Mouse (Mus musculus): ENCODE measurements around the gene Ppat. TPM values are rescaled to one million over a fixed set of nuclear protein-coding genes. Genes with fewer than 3 reads are reported as not detected.
A peak's percentile ranks its signal among the peaks of the same experiment; 100 is the strongest.
"Not testable (repeated sequence)": the region's sequence is repeated elsewhere in the genome, so short reads cannot be mapped to it uniquely, and the experiment has no call there.

Ppat gene
- polyA plus RNA-seq, 1 experiment from 2014 or later, result 38.5 TPM

- H3K4me1 ChIP-seq (replicated peaks); DNase-seq; H3K9ac ChIP-seq; H3K27me3 ChIP-seq; H3K4me3 ChIP-seq (replicated peaks); H3K9me3 ChIP-seq (replicated peaks); H3K27ac ChIP-seq; ATAC-seq (ENCODE audit: low read depth); H3K4me2 ChIP-seq: not testable (repeated sequence)
- peaks cover 49% of the 10 kb centered on the region for H3K36me3 ChIP-seq
- 80% methylated on average over 5 of the region's 5 CpGs for WGBS (ENCODE audit: insufficient replicate concordance)
Measured at GRCm38 (mm10) chr5:76912522-76912921, 38.9 kb downstream of the Ppat start.

GRCm38 (mm10) chr5:76910807-76911206 lies 40.6 kb downstream of the Ppat start:
- DNase-seq (no peak), ATAC-seq (ENCODE audit: low read depth) (no peak)
- Histone ChIP-seq H3K36me3 (peaks cover 39% of the 10 kb centered on the region), H3K4me2 (no peak overlapping the region), H3K9ac (no peak overlapping the region), H3K27me3 (no peaks in the 10 kb centered on the region), H3K4me3 (replicated peaks) (no peak overlapping the region), H3K9me3 (replicated peaks) (no peaks in the 10 kb centered on the region), H3K4me1 (replicated peaks) (peaks cover 11% of the 10 kb centered on the region), H3K27ac (no peak overlapping the region)
- 49% methylated on average over 3 of the region's 3 CpGs for WGBS (ENCODE audit: insufficient replicate concordance)

GRCm38 (mm10) chr5:76906155-76906499 lies 45.3 kb downstream of the Ppat start:
- DNase-seq (no peak), ATAC-seq (ENCODE audit: low read depth) (no peak)
- Histone ChIP-seq H3K27me3 (no peaks in the 10 kb centered on the region), H3K4me3 (replicated peaks) (peak overlapping the region; percentile 79), H3K4me1 (replicated peaks) (peaks cover 22% of the 10 kb centered on the region), H3K4me2 (peak overlapping the region; percentile 88), H3K27ac (peak overlapping the region; percentile 90), H3K36me3 (peaks cover 21% of the 10 kb centered on the region), H3K9ac (peak overlapping the region; percentile 88), H3K9me3 (replicated peaks) (no peaks in the 10 kb centered on the region)
- 13% methylated on average over 3 of the region's 3 CpGs for WGBS (ENCODE audit: insufficient replicate concordance)

- WGBS (ENCODE audit: insufficient replicate concordance), result under 1% methylated on average over 47 of the region's 47 CpGs
- Histone ChIP-seq H3K27me3 (no peaks in the 10 kb centered on the region), H3K9ac (peak within 1 kb of the TSS; percentile 88), H3K4me1 (replicated peaks) (peaks cover 21% of the 10 kb centered on the region), H3K4me2 (peak within 1 kb of the TSS; percentile 88), H3K27ac (peak within 1 kb of the TSS; percentile 90), H3K36me3 (peaks cover 17% of the 10 kb centered on the region), H3K4me3 (replicated peaks) (peak within 1 kb of the TSS; percentile 79), H3K9me3 (replicated peaks) (no peaks in the 10 kb centered on the region)
- ATAC-seq (ENCODE audit: low read depth) (peak; percentile 93), DNase-seq (peak; percentile 97)
Measured at GRCm38 (mm10) chr5:76905405-76906154, 45.8 kb downstream of the Ppat start, which contains the start of gene Aasdh. Gene Aasdh (minus strand): TSS chr5:76905514.

- Histone ChIP-seq H3K4me1 (replicated peaks) (peaks cover 21% of the 10 kb centered on the region), H3K36me3 (peaks cover 9% of the 10 kb centered on the region; the same call in 1 of the 2 replicates), H3K9me3 (replicated peaks) (no peaks in the 10 kb centered on the region), H3K4me3 (replicated peaks) (peak overlapping the region; percentile 79), H3K27me3 (no peaks in the 10 kb centered on the region), H3K4me2 (peak overlapping the region; percentile 88), H3K27ac (peak overlapping the region; percentile 90), H3K9ac (peak overlapping the region; percentile 88)
- ATAC-seq (ENCODE audit: low read depth) (peak; percentile 69), DNase-seq (no peak)
- under 1% methylated on average over 19 of the region's 19 CpGs for WGBS (ENCODE audit: insufficient replicate concordance)
Measured at GRCm38 (mm10) chr5:76904713-76905404, 46.5 kb downstream of the Ppat start.

GRCm38 (mm10) chr5:76902131-76902530 lies 49.2 kb downstream of the Ppat start:
- Histone ChIP-seq H3K4me3 (replicated peaks) (no peak overlapping the region), H3K4me2 (no peak overlapping the region), H3K9ac (no peak overlapping the region), H3K9me3 (replicated peaks) (no peaks in the 10 kb centered on the region), H3K27me3 (no peaks in the 10 kb centered on the region), H3K27ac (no peak overlapping the region), H3K36me3 (0 out of 2 replicates have a peak, but pooled peaks cover 6% of the 10 kb centered on the region), H3K4me1 (replicated peaks) (peaks cover 21% of the 10 kb centered on the region)
- no peak for DNase-seq
- no peak for ATAC-seq (ENCODE audit: low read depth)
- WGBS (ENCODE audit: insufficient replicate concordance), result 29% methylated on average over 4 of the region's 4 CpGs

- DNase-seq (no peak), ATAC-seq (ENCODE audit: low read depth) (no peak)
- H3K9ac ChIP-seq, result no peak overlapping the region
- no peaks in the 10 kb centered on the region for H3K27me3 ChIP-seq
- no peaks in the 10 kb centered on the region for H3K4me1 ChIP-seq (replicated peaks)
- peaks cover 57% of the 10 kb centered on the region for H3K36me3 ChIP-seq
- no peak overlapping the region for H3K27ac ChIP-seq
- WGBS (ENCODE audit: insufficient replicate concordance), result 80% methylated on average over 2 of the region's 2 CpGs
- no peaks in the 10 kb centered on the region for H3K9me3 ChIP-seq (replicated peaks)
- H3K4me3 ChIP-seq (replicated peaks), result no peak overlapping the region
- H3K4me2 ChIP-seq, result no peak overlapping the region
Measured at GRCm38 (mm10) chr5:76893084-76893483, 58.3 kb downstream of the Ppat start.

- Histone ChIP-seq H3K9ac (no peak overlapping the region), H3K9me3 (replicated peaks) (no peaks in the 10 kb centered on the region), H3K27me3 (no peaks in the 10 kb centered on the region), H3K27ac (no peak overlapping the region), H3K4me1 (replicated peaks) (no peaks in the 10 kb centered on the region), H3K36me3 (peaks cover 59% of the 10 kb centered on the region), H3K4me2 (no peak overlapping the region), H3K4me3 (replicated peaks) (no peak overlapping the region)
- DNase-seq (no peak), ATAC-seq (ENCODE audit: low read depth) (no peak)
- 53% methylated on average over 2 of the region's 2 CpGs for WGBS (ENCODE audit: insufficient replicate concordance)
Measured at GRCm38 (mm10) chr5:76892608-76893007, 58.8 kb downstream of the Ppat start.

GRCm38 (mm10) chr5:76887011-76887410 lies 64.4 kb downstream of the Ppat start:
- ATAC-seq (ENCODE audit: low read depth) (no peak), DNase-seq (no peak)
- 79% methylated on average over 2 of the region's 2 CpGs for WGBS (ENCODE audit: insufficient replicate concordance)
- no peak overlapping the region for H3K9ac ChIP-seq
- H3K4me1 ChIP-seq (replicated peaks), result no peaks in the 10 kb centered on the region
- no peaks in the 10 kb centered on the region for H3K27me3 ChIP-seq
- no peaks in the 10 kb centered on the region for H3K9me3 ChIP-seq (replicated peaks)
- peaks cover 69% of the 10 kb centered on the region for H3K36me3 ChIP-seq
- H3K4me3 ChIP-seq (replicated peaks), result no peak overlapping the region
- no peak overlapping the region for H3K4me2 ChIP-seq
- no peak overlapping the region for H3K27ac ChIP-seq

GRCm38 (mm10) chr5:76884107-76884506 lies 67.3 kb downstream of the Ppat start:
- no peak for DNase-seq
- Histone ChIP-seq H3K36me3 (peaks cover 61% of the 10 kb centered on the region), H3K4me2 (no peak overlapping the region), H3K9ac (no peak overlapping the region), H3K4me1 (replicated peaks) (no peaks in the 10 kb centered on the region), H3K9me3 (replicated peaks) (no peaks in the 10 kb centered on the region), H3K4me3 (replicated peaks) (no peak overlapping the region), H3K27me3 (no peaks in the 10 kb centered on the region), H3K27ac (no peak overlapping the region)
- no peak for ATAC-seq (ENCODE audit: low read depth)
- 83% methylated on average over 1 of the region's 1 CpGs for WGBS (ENCODE audit: insufficient replicate concordance)

GRCm38 (mm10) chr5:76876106-76876758 lies 75.1 kb downstream of the Ppat start:
- ATAC-seq (ENCODE audit: low read depth), result no peak
- Histone ChIP-seq H3K36me3 (peaks cover 44% of the 10 kb centered on the region), H3K4me1 (replicated peaks) (no peaks in the 10 kb centered on the region), H3K4me3 (replicated peaks) (no peak overlapping the region), H3K27ac (no peak overlapping the region), H3K9me3 (replicated peaks) (no peaks in the 10 kb centered on the region), H3K9ac (no peak overlapping the region), H3K4me2 (no peak overlapping the region), H3K27me3 (no peaks in the 10 kb centered on the region)
- DNase-seq, result no peak
- 87% methylated on average over 25 of the region's 25 CpGs for WGBS (ENCODE audit: insufficient replicate concordance)
